Mouse (Mus musculus) bone marrow, adult 2 months (tissue): ENCODE results near the gene Sox13.

Source experiments
- CTCF ChIP-seq: fragments of 200-500 bp; IDR thresholded peaks from 2 replicates; pipeline ENCODE4 v1.5.1; 2011; ENCODE audit warnings: low read length, control low read depth; ENCODE audit not compliant: control insufficient read depth, insufficient read depth
- POLR2A ChIP-seq: fragments of 200-500 bp; IDR thresholded peaks from 2 replicates; pipeline ENCODE4 v1.6.1; 2011; ENCODE audit warnings: low read depth, mild to moderate bottlenecking, control low read depth, low read length, borderline replicate concordance; ENCODE audit not compliant: control insufficient read depth

GRCm38 (mm10) chr1:133386209-133386608, 38.0 kb downstream of the Sox13 start:
- TF ChIP-seq POLR2A (no peak), CTCF (no peak)
